Mouse (Mus musculus): ENCODE results near the gene Slc4a4. TPM values are rescaled to one million over a fixed set of nuclear protein-coding genes. Genes with fewer than 3 reads are reported as not detected.

Slc4a4 gene
- polyA plus RNA-seq, 1 experiment: 905 TPM

DNA sequence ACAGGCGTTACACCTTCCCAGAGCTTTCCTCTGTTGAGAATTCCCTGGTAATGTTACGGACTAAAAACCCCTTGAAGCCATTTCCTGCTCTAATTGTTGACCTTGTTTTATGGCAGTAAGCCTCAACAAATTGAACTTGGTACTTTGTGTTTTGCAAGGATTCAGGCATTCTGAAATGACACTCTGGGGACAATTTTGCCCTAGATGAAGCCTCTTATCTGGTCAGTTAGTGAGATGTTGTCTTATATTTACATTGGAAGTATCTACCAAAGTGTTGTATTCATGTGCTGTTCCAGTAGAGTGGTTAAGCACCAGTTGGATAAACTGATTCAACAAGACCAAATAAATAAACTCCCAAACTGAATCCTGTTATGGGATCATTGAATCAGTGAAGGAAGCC, 53.2 kb downstream of the Slc4a4 start:
- Histone ChIP-seq H3K27ac (ENCODE audit: insufficient read depth, low read depth, low read length) (no peak overlapping the region), H3K4me1 (ENCODE audit: control insufficient read depth, insufficient read depth, low read length) (peaks cover 12% of the 10 kb centered on the region), H3K4me3 (ENCODE audit: insufficient read depth, low read depth, low read length) (no peak overlapping the region)
- TF ChIP-seq POLR2A (IDR thresholded peaks at IDR 0.05; ENCODE audit: insufficient read depth, low read depth, low read length): no peak
- no peak for TF ChIP-seq CTCF (IDR thresholded peaks at IDR 0.05; ENCODE audit: insufficient read depth, low read depth, low read length)
- WGBS: 81% methylated on average over 2 of the region's 2 CpGs

- no peak for TF ChIP-seq CTCF (IDR thresholded peaks at IDR 0.05; ENCODE audit: insufficient read depth, low read depth, low read length)
- no peak for TF ChIP-seq POLR2A (IDR thresholded peaks at IDR 0.05; ENCODE audit: insufficient read depth, low read depth, low read length)
- peaks cover 15% of the 10 kb centered on the region for H3K4me1 ChIP-seq (ENCODE audit: control insufficient read depth, insufficient read depth, low read length)
- 50% methylated on average over 7 of the region's 7 CpGs for whole genome bisulfite sequencing
- no peak overlapping the region for H3K4me3 ChIP-seq (ENCODE audit: insufficient read depth, low read depth, low read length)
- H3K27ac ChIP-seq (ENCODE audit: insufficient read depth, low read depth, low read length): 0 out of 2 replicates have a peak overlapping the region, but pooled peaks have one; percentile 13
Measured at GRCm38 (mm10) chr5:88941905-88942304, 55.3 kb downstream of the Slc4a4 start.

DNA sequence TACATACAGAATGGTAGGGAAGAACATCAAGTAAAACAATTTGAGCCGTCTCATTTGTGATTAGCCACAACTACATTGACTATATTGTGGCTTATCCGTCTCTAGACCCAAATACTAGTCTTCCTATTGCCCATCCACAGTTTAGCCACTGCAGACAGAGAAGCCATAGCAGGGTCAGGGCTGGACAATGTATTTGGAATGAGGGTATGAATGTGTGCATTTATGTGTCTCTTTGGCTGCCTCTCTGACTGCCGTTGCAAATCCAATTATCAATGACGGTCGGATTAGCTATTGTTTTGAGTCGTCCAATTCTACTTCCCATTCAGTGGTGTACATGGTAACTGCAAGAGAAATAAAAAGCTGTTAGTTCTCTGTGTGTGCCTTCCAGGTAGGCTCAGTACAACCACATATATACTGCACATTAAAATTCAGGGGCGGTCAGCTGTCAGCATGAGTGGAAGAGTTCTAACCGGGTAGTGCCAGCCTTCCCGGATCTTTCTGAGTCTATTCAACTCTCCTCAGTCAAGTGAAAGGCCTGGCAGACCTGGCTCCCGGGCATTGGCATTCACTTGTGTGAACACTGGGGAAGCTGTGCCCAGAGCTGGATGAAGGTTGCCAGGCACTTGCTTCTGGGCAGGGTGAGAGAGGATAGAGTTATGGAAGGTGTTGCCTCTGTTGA, 59.2 kb downstream of the Slc4a4 start:
- WGBS: 35% methylated on average over 10 of the region's 10 CpGs
- Histone ChIP-seq H3K4me1 (ENCODE audit: control insufficient read depth, insufficient read depth, low read length) (peaks cover 12% of the 10 kb centered on the region), H3K27ac (ENCODE audit: insufficient read depth, low read depth, low read length) (peak overlapping the region; percentile 58; the same call in 1 of the 2 replicates), H3K4me3 (ENCODE audit: insufficient read depth, low read depth, low read length) (no peak overlapping the region)
- no peak for TF ChIP-seq POLR2A (IDR thresholded peaks at IDR 0.05; ENCODE audit: insufficient read depth, low read depth, low read length)

- no peak overlapping the region for H3K27ac ChIP-seq (ENCODE audit: insufficient read depth, low read depth, low read length)
Measured at GRCm38 (mm10) chr5:88950337-88950736, 63.7 kb downstream of the Slc4a4 start.

DNA sequence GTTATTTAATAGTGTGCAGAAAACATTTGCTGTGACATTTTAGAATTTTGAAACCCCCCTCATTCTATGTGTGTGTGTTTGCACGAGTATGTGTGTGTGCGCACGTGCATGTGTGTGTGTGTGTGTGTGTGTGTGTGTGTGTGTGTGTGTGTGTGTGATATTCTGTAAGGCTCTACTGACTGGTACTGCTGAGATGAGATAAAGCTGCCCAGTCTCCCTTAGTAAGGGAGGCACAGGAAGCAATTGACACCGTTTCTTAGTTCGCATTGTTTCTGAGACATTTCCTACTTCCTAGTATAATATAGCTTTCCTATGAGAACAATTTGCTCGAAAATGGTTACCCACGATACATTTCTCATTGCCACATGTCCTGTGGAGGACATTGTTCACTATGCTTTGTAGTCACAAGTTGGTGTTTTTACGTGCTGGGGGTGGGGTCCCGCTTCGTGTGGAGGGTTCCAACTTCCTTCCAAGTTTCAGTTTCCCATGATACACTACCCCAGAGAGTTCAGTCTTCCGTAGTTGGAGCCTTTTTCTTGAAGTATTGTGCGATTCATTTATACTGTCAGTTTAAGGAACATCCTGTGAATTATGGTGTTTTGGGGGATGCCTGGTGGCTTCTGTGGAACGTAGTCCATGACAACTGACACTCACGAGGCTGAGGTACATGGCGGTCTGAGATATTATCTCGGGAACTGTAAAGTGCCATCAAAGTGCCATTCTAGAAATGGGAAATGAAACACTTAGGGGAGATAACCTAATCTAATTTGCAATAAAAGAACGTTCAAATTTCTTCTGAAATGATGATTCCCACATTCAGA, 66.3 kb downstream of the Slc4a4 start:
- TF ChIP-seq POLR2A (IDR thresholded peaks at IDR 0.05; ENCODE audit: insufficient read depth, low read depth, low read length) (no peak), CTCF (IDR thresholded peaks at IDR 0.05; ENCODE audit: insufficient read depth, low read depth, low read length) (no peak)
- no peak overlapping the region for H3K4me3 ChIP-seq (ENCODE audit: insufficient read depth, low read depth, low read length)
- H3K27ac ChIP-seq (ENCODE audit: insufficient read depth, low read depth, low read length): peak overlapping the region; percentile 40; the same call in 1 of the 2 replicates
- peaks cover 19% of the 10 kb centered on the region for H3K4me1 ChIP-seq (ENCODE audit: control insufficient read depth, insufficient read depth, low read length)
- WGBS: 78% methylated on average over 17 of the region's 17 CpGs

More at GRCm38 (mm10) chr5:88950337-88950736, 63.7 kb downstream of the Slc4a4 start:
- H3K4me3 ChIP-seq (ENCODE audit: insufficient read depth, low read depth, low read length): no peak overlapping the region
- H3K4me1 ChIP-seq (ENCODE audit: control insufficient read depth, insufficient read depth, low read length): peaks cover 14% of the 10 kb centered on the region
- 86% methylated on average over 7 of the region's 7 CpGs for WGBS
- TF ChIP-seq POLR2A (IDR thresholded peaks at IDR 0.05; ENCODE audit: insufficient read depth, low read depth, low read length): no peak
- no peak for TF ChIP-seq CTCF (IDR thresholded peaks at IDR 0.05; ENCODE audit: insufficient read depth, low read depth, low read length)

- H3K4me3 ChIP-seq (ENCODE audit: insufficient read depth, low read depth, low read length): no peak overlapping the region
- H3K27ac ChIP-seq (ENCODE audit: insufficient read depth, low read depth, low read length): 0 out of 2 replicates have a peak overlapping the region, but pooled peaks have one; percentile 31
- TF ChIP-seq POLR2A (IDR thresholded peaks at IDR 0.05; ENCODE audit: insufficient read depth, low read depth, low read length): no peak
- TF ChIP-seq CTCF (IDR thresholded peaks at IDR 0.05; ENCODE audit: insufficient read depth, low read depth, low read length): no peak
- H3K4me1 ChIP-seq (ENCODE audit: control insufficient read depth, insufficient read depth, low read length): peaks cover 29% of the 10 kb centered on the region
- 83% methylated on average over 5 of the region's 5 CpGs for WGBS
Measured at GRCm38 (mm10) chr5:88957735-88958134, 71.1 kb downstream of the Slc4a4 start.

DNA sequence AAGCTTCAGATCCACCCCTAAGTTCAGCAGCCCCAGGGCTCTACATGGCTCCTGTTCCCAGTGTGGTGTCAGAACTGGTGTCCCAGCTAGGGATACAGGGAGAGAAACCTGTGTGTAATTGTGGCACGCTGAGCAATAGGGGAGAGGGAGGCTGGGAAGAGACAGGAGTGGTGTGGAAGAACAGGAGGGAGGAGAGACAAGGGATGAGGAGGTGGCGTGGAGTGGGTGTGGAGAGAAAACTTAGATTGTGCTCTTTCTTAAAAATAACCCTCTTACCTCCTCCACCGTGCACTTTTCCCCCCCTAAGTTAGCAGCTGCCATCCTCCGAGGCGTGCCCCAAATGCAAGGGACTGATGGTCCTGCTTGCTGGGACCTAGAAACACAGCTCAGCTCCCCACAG, 72.3 kb downstream of the Slc4a4 start:
- Histone ChIP-seq H3K27ac (ENCODE audit: insufficient read depth, low read depth, low read length) (peak overlapping the region; percentile 44), H3K4me1 (ENCODE audit: control insufficient read depth, insufficient read depth, low read length) (peaks cover 29% of the 10 kb centered on the region), H3K4me3 (ENCODE audit: insufficient read depth, low read depth, low read length) (no peak overlapping the region)
- TF ChIP-seq POLR2A (IDR thresholded peaks at IDR 0.05; ENCODE audit: insufficient read depth, low read depth, low read length) (no peak), CTCF (IDR thresholded peaks at IDR 0.05; ENCODE audit: insufficient read depth, low read depth, low read length) (no peak)
- WGBS: 40% methylated on average over 5 of the region's 5 CpGs

DNA sequence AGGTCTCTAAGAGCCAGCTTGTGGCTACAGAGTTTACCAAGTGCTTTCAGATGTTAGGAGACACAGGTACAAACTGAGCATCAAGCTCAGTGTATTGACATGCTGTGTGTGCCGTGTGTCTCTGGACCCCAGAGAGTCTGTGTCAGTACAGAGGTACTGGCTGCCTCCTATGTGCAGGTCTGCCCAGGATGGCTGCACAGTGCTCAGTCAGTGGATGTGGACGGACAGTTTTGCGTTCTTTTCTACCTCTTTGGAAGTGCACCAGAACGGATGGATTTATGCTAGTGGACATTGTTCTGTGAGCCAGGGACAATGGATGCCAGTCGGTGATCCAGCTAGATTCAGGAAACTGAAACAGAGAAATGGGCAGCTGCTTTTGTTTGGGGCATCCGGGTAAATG, 72.8 kb downstream of the Slc4a4 start:
- 40% methylated on average over 6 of the region's 6 CpGs for WGBS
- Histone ChIP-seq H3K4me1 (ENCODE audit: control insufficient read depth, insufficient read depth, low read length) (peaks cover 29% of the 10 kb centered on the region), H3K27ac (ENCODE audit: insufficient read depth, low read depth, low read length) (peak overlapping the region; percentile 44), H3K4me3 (ENCODE audit: insufficient read depth, low read depth, low read length) (no peak overlapping the region)
- no peak for TF ChIP-seq POLR2A (IDR thresholded peaks at IDR 0.05; ENCODE audit: insufficient read depth, low read depth, low read length)
- TF ChIP-seq CTCF (IDR thresholded peaks at IDR 0.05; ENCODE audit: insufficient read depth, low read depth, low read length): no peak

All from olfactory bulb, adult 2 months (tissue).